Comparison of ENCODE assay signal across 9 mouse cellular contexts in the genomic region with DNA sequence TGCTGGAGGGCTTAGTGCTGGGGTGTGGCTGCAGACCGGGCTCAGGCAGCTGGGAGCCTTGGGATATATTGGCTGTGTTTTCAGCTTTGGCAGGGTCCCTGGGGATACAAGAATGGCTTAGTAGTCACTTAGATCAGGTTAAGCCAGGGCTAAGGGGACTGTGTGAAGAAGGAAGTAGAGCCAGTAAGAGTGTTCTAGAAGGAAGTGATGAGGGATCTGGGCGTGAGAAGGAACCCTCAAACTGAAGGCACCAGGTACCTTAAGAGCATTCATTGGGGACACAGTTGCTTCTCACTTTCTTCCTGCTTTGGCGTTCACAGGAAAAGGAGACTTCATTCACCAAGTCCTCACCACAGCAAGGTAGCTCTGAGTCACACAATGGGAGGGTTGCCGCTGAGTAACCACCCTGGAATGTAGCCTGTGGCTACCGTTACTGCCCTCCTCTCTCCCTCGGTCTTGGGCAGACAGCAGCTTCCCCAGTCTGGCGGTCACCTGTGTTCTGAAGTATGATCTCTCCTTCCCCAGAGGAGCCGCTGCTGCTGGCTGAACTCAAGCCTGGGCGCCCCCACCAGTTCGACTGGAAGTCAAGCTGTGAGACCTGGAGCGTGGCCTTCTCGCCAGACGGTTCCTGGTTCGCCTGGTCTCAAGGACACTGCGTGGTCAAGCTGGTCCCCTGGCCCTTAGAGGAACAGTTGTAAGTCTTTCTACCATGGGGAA. TPM values are rescaled to one million over a fixed set of nuclear protein-coding genes. Genes with fewer than 3 reads are reported as not detected.
DNase-seq lines count a peak whose midpoint lies in the region; ATAC-seq lines count a peak whose summit lies in the region.
"Had no signal": no experiment of that assay in that cellular context is flagged by ENCODE, and none has a peak within 500 bp of the region (broad histone marks: within the 10 kb centered on the region; RNA-seq: fewer than 3 reads in every experiment).

No protein-coding gene starts in this region.

- peak; percentile 55 for DNase-seq in ovary, postnatal 36 days (ENCODE audit: low spot score)
- DNase-seq in ovary, postnatal 14 days (ENCODE audit: low spot score) = no peak
- DNase-seq in lung, adult 18-20 months = peak; percentile 76 to 84
- peak; percentile 59 for DNase-seq in yolk sac, embryonic 10.5 days (ENCODE audit: low spot score)
- DNase-seq in B cell, adult 2 months = no peak
- DNase-seq in thymus, postnatal 36 days = no peak

- H3K4me1 ChIP-seq in heart, embryonic 11.5 days (ENCODE audit: control insufficient read depth, insufficient read depth, low read length) = peaks cover 45% of the 10 kb centered on the region

- H3K27ac ChIP-seq in heart, embryonic 11.5 days (ENCODE audit: low read depth, low read length) = peak overlapping the region; percentile 35; the same call in 1 of the 2 replicates
- H3K27ac ChIP-seq: liver, embryonic 14.5 days had no signal

- H3K9me3 ChIP-seq in heart, embryonic 11.5 days (replicated peaks; ENCODE audit: control insufficient read depth, low read length) = no peaks in the 10 kb centered on the region

- H3K36me3 ChIP-seq in heart, embryonic 11.5 days (ENCODE audit: control insufficient read depth, insufficient read depth, low read length) = peaks cover 11% of the 10 kb centered on the region; the same call in 1 of the 2 replicates

- H3K27me3 ChIP-seq in heart, embryonic 11.5 days (ENCODE audit: control insufficient read depth, insufficient read depth, low read length) = no peaks in the 10 kb centered on the region

- peak; percentile 50; the same call in 1 of the 2 replicates for ATAC-seq in heart, embryonic 11.5 days (replicated peaks; ENCODE audit: insufficient number of reproducible peaks, low FRiP score, low TSS enrichment)
- no peak for ATAC-seq in activated CD4-positive, CD25-positive, alpha-beta regulatory T cell, adult 4 months

- no peak overlapping the region for H3K4me3 ChIP-seq in heart, embryonic 11.5 days (ENCODE audit: low read depth, low read length)

- H3K4me2 ChIP-seq in heart, embryonic 11.5 days = peak overlapping the region; percentile 16; the same call in 1 of the 2 replicates

- 0 out of 2 replicates have a peak overlapping the region, but pooled peaks have one; percentile 46 for H3K9ac ChIP-seq in heart, embryonic 11.5 days (ENCODE audit: low read depth, low read length)
- H3K9ac ChIP-seq: liver, embryonic 14.5 days had no signal

- 42% methylated on average over 15 of the region's 15 CpGs for WGBS in heart, embryonic 11.5 days (ENCODE audit: insufficient replicate concordance)

RNA-seq across cellular contexts. Expression of a gene that starts 6.1 kb away (rescaled TPM):
- 77.0 and 88.9 TPM in 2 replicates for polyA plus RNA-seq in heart, embryonic 11.5 days (2014; fragmentation: Nextera tagmentation; extraction: Ambion mirVana)
- 10 to 100 TPM; 11.0 TPM for polyA plus RNA-seq in activated CD4-positive, CD25-positive, alpha-beta regulatory T cell, adult 4 months (2017; shearing (Covaris generic))

RNA-seq across cellular contexts. Expression of a gene that starts 25.6 kb away (rescaled TPM):
- polyA plus RNA-seq in heart, embryonic 11.5 days (2014; fragmentation: Nextera tagmentation; extraction: Ambion mirVana) = 73.7 and 77.8 TPM in 2 replicates
- 10 to 100 TPM; 32.2 to 35.6 TPM for polyA plus RNA-seq in activated CD4-positive, CD25-positive, alpha-beta regulatory T cell, adult 4 months (2017; shearing (Covaris generic))

RNA-seq across cellular contexts. Expression of a gene that starts 44.3 kb away (rescaled TPM):
- 4.4 and 4.7 TPM in 2 replicates for polyA plus RNA-seq in heart, embryonic 11.5 days (2014; fragmentation: Nextera tagmentation; extraction: Ambion mirVana)
- polyA plus RNA-seq in activated CD4-positive, CD25-positive, alpha-beta regulatory T cell, adult 4 months (2017; shearing (Covaris generic)) = 1 to 10 TPM; 3.9 to 6.7 TPM

RNA-seq across cellular contexts. Expression of a gene that starts 50.6 kb away (rescaled TPM):
- 0.15 and 0.19 TPM in 2 replicates for polyA plus RNA-seq in heart, embryonic 11.5 days (2014; fragmentation: Nextera tagmentation; extraction: Ambion mirVana)
- under 1 TPM; 0.20 to 0.27 TPM for polyA plus RNA-seq in activated CD4-positive, CD25-positive, alpha-beta regulatory T cell, adult 4 months (2017; shearing (Covaris generic))

Comparison
In these comparisons a context has a peak if more than half of its experiments do, and no peak if none do; other contexts are left out.
1. DNase-seq: peak in ovary, postnatal 36 days (single experiment), lung, adult 18-20 months (2 of 2) and yolk sac, embryonic 10.5 days (single experiment); none in ovary, postnatal 14 days (single experiment), B cell, adult 2 months (0 of 2) and thymus, postnatal 36 days (0 of 2).